Comparison of ENCODE assay signal across 9 mouse cellular contexts in genomic region chr7:123065951-123066351, GRCm38 (mm10). TPM values are rescaled to one million over a fixed set of nuclear protein-coding genes. Genes with fewer than 3 reads are reported as not detected.
DNase-seq lines count a peak whose midpoint lies in the region; ATAC-seq lines count a peak whose summit lies in the region.
"Had no signal": no experiment of that assay in that cellular context is flagged by ENCODE, and none has a peak within 500 bp of the region (broad histone marks: within the 10 kb centered on the region; RNA-seq: fewer than 3 reads in every experiment).

No protein-coding gene starts in this region.

- ATAC-seq in kidney, embryonic 14.5 days (ENCODE audit: low FRiP score, low TSS enrichment) = no peak

- no peak overlapping the region for H3K4me3 ChIP-seq in kidney, embryonic 14.5 days (ENCODE audit: low read length)
- H3K4me3 ChIP-seq: lung, embryonic 15.5 days had no signal

- no peaks in the 10 kb centered on the region for H3K36me3 ChIP-seq in kidney, embryonic 14.5 days (ENCODE audit: control insufficient read depth, insufficient read depth, low read length)
- H3K36me3 ChIP-seq: lung, embryonic 15.5 days had no signal

- H3K9me3 ChIP-seq in kidney, embryonic 14.5 days (ENCODE audit: control insufficient read depth, low read length) = no peaks in the 10 kb centered on the region
- H3K9me3 ChIP-seq: lung, embryonic 15.5 days had no signal

- WGBS in kidney, embryonic 14.5 days = 96% methylated on average over 13 of the region's 13 CpGs

- no peak overlapping the region for H3K9ac ChIP-seq in kidney, embryonic 14.5 days (ENCODE audit: low read depth, low read length)
- H3K9ac ChIP-seq: lung, embryonic 15.5 days had no signal

- peaks cover 6% of the 10 kb centered on the region for H3K4me1 ChIP-seq in kidney, embryonic 14.5 days (ENCODE audit: control insufficient read depth, insufficient read depth, low read length)

- H3K27me3 ChIP-seq in kidney, embryonic 14.5 days (ENCODE audit: control insufficient read depth, insufficient read depth, low read length) = no peaks in the 10 kb centered on the region
- H3K27me3 ChIP-seq: lung, embryonic 15.5 days had no signal

- no peak overlapping the region for H3K27ac ChIP-seq in kidney, embryonic 14.5 days (ENCODE audit: low read depth, low read length)
- H3K27ac ChIP-seq: lung, embryonic 15.5 days had no signal

- peak; percentile 64 for DNase-seq in Muller cell, postnatal 12 days (ENCODE audit: inconsistent ontology term)
- peak; percentile 96 for DNase-seq in brain, adult 2 months (ENCODE audit: low read depth, low spot score)
- DNase-seq in gastrocnemius, postnatal 10 days = peak; percentile 27
- peak; percentile 53 to 91 for DNase-seq in left cerebral cortex, adult 8-10 months (ENCODE audit: low spot score in 2 of 2)
- peak; percentile 94 for DNase-seq in telencephalon, adult 2 months (ENCODE audit: low read depth, low spot score)
- DNase-seq in thymus, postnatal 25 days = no peak
- no peak for DNase-seq in yolk sac, embryonic 10.5 days (ENCODE audit: low spot score)

- H3K4me2 ChIP-seq in kidney, embryonic 14.5 days (replicated peaks; ENCODE audit: low read depth, low read length) = no peak overlapping the region
- H3K4me2 ChIP-seq: lung, embryonic 15.5 days had no signal

RNA-seq across cellular contexts. Expression of gene Tnrc6a, which starts 57.7 kb away (rescaled TPM):
- total RNA-seq in gastrocnemius, postnatal 10 days (2021) = 10 to 100 TPM; 21.9 to 36.0 TPM
- 10 to 100 TPM; 57.3 to 66.6 (median 61.9) TPM for total RNA-seq in left cerebral cortex, adult 8-10 months (2022)
- 57.6 and 64.1 TPM in 2 replicates for polyA plus RNA-seq in kidney, embryonic 14.5 days (2014; fragmentation: Nextera tagmentation; extraction: Ambion mirVana)

Comparison
In these comparisons a context has a peak if more than half of its experiments do, and no peak if none do; other contexts are left out.
1. DNase-seq: peak in Muller cell, postnatal 12 days (single experiment), brain, adult 2 months (single experiment), gastrocnemius, postnatal 10 days (single experiment), left cerebral cortex, adult 8-10 months (2 of 2) and telencephalon, adult 2 months (single experiment); none in thymus, postnatal 25 days (single experiment) and yolk sac, embryonic 10.5 days (single experiment).